Mouse (Mus musculus) c-Kit-positive CD71-positive TER-119-positive erythroid progenitor cells, embryonic 14.5 days (primary cell): ENCODE data around the gene Trappc13.

Source experiments
- DNase-seq: peaks from one replicate; pipeline ENCODE4 v3.0.0-alpha.2; 2013; ENCODE audit warnings: low spot score

The Trappc13 gene

DNA sequence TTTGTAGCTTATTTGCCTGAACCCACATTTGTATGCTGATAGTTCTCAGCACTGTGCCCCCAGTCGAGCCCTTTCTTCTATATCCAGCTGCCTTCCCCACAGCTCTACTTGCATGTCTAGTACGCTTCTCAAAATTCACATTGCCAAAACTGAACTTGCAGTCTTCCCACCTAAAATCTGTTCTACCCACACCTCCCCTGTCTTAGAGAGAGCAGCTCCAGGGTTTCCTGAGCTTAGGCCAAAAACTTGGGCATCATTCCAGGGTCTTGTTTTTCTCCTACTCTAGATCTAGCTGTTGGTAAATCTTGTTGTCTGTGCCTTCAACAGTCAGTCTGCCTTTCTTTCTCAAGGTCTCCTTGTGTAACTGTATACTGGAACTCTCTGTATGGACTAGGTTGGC is 63.4 kb downstream of the Trappc13 start:
- DNase-seq: no peak

DNA sequence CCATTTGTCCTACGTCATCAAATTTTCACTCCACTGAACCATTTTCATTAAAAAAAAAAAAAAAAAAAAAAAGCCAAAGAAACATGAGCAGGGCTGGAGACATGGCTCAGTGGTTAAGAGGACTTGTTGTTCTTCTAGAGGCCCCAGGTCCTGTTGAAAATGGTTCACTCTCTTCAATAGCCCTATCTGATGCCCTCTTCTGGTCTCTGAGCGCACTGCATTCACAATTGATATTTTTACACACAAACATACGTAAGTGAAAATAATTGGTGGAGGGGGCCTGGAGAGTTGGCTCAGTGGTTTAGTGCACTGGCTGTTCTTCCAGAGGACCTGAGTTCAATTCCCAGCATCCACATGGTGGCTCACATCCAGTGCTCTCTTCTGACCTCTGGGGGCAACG is 64.5 kb downstream of the Trappc13 start:
- DNase-seq: no peak

DNA sequence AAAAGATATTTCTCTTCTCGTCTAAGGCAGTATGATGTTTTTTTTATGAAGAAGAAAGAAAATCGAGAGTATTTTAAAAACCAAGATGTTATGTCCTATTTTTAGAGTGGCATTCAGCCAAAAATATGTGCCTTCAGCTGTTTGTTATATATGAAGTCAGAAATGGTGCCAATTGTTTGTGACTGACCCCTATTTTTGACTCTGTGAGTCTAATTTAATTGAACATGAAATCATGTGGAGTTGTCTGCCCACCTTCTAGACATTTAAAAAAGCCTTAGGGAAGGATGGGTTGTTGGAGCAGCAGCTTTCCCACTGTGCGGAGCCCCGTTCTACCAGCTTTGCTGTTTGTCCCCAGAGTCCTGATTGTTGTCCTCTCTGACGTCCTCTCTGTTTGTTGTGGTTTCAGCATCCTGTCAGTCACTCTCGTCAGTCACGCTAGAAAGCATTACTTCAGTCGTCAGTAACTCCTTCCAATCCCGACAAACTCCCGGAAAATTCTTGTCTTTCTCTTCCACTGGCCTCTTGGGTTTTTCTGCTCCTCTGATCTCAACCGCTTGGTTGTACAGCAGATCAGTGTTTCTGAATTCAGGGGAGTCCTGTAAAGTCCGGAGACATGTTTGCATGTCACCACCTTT is 65.9 kb downstream of the Trappc13 start:
- DNase-seq: no peak

DNA sequence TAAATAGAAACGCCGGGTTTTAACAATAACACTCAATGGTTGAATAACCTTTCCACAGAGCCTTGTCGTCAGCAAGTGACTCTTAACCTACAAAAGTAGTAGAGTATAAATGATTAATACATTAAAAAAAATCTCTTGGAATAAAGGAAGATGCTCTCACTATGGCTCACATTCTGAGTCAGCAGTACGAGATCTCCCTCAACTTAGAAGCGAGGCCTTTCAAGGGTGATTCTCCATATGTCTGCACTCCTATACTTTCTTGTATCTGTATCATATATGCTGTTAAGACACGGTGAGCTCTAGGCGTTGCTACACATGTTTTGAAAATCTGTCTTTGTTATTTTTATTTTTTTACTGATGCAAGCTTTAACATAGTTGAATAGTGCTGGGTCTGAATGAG is 67.7 kb downstream of the Trappc13 start:
- no peak for DNase-seq

DNA sequence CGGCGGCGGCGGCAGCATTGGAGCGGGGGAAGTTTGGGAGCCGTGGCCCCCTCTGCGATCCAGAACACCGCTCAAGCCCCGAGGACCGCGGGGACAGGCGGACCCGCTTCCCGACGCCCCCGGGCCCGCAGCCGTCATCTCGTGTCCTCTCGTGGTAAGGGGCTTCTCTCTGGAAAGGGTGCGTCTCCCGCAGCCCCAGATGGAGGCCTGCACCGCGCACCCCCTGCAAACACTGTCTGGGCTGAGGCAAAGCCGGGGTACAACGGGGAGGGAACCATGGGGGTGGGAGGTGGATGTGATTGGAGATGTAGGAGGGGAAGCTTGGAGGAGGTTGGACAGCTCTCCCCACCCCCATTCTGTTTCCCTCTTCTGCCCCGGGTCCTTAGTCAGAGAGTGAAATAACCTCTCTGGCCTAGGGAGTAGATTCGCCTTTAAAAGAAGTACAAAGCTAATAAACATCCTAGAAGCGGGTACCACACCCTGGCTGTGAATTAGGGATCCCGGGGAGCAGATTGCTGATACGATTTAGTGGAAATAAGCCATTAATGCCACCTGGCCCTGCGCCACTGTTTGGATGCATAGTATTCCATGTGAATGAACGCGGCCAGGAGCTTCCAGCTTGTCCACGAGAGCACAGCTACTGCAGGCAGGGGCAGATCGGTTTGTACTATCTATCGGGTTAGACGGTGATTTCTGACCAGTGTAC is 68.3 kb downstream of the Trappc13 start:
- peak; percentile 4 for DNase-seq

DNA sequence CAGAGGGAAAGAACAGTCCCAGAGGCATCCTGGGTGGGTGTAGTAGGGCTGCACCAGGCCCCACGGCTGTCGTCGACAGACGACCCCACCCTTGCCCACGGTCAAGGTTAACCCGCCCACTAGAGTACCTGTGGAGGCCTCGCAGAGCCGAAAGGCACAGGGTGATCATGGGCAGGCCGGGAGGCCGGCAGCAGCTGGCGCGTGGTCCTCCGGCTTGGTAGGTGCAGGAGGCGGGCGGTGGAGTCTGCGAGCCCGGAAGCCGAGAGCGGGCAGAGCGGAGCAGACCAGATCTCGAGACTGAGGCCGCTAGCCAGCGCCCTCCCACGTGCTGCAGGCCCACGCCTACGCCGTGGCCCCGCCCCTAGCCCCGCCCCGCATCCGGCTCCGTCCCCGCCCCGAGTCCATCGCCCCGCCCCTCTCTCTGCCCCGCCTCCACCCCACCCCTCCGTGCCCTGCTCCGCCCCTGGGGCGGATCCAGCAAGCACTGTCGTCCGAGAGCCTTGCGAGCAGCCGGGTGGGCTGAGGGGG is 68.9 kb downstream of the Trappc13 start, which contains the start of the genes Nln and Sgtb:
Gene Nln (minus strand): TSS at position 327 of the 528 bp plus-strand sequence.
Gene Sgtb (plus strand): TSS at position 454 of the 528 bp plus-strand sequence.
- DNase-seq: peak; percentile 79

DNA sequence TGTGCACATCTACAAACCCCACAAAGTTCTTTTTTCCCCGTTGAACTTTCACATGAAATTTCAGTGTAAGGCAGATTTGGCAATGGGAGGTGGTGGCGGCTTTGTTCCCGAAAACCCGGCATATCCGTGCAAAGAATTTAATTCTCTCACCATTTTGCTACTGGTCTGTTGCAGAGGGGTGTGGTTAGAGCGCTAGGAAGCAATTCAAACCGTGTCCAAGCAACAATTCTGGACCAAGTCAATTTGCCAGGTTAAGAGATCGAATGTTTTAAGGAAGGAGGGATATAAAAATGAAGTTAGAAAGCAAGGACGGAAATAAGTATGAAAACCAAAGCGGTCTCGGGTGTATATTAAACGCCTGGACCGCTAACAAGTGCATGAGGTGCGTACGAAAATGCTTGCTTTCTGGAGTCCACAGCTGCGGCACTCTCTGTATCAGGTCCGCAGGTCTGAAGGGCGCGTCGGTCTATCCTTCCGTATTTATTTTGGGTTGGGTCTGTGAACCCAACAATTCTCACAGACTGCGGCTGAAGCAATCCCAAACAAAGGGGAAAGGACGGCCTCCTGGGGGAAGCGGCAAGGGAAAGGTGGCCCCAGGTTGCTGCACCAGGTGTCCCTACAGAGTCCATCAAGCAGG is 69.5 kb downstream of the Trappc13 start:
- DNase-seq: peak; percentile 29

DNA sequence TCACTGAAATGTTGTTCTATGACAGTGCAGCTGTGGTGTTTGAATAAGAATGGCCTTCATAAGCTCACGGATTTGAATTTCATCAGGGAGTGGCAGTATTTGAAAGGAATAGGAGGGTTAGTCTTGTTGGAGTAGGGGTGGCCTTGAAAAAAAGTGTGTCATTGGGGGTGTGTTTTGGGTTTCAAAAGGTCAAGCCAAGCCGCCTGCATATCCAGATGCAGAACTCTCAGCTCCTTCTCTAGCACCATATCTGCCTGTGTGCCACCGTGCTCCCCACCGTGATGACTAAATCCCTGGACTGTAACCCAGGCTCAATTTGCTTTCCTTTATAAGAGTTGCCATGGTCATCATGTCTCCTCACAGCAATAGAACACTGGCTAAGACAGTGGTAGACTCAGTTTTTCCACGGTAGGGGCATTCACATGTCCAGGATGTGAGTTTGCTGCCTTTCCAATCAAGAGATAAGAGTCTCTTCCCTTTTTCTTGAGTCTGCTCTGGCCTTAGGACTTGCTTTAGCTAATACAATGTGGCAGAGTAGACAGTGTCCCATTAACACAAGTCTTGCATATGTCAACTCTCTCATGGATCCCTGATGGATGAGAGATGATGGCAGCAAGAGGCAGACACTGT is 76.5 kb downstream of the Trappc13 start:
- DNase-seq: no peak

DNA sequence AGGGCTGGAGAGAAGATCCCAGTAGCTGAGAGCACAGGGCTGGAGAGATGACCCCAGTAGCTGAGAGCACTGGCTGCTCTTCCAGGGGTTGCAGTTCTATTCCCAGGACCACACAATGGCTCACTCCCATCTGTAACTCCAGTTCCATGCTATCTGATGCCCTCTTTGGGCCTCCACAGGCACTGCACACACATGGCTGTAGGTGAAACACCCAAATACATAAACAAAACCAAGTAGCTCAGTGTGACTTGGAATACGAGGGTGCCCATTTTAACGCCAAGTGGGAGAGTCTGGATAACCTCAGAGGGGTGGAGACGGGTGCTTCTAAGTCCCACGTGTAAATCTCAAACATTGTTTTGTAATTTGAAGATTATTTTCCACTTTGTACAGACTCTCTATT is 77.9 kb downstream of the Trappc13 start:
- no peak for DNase-seq

DNA sequence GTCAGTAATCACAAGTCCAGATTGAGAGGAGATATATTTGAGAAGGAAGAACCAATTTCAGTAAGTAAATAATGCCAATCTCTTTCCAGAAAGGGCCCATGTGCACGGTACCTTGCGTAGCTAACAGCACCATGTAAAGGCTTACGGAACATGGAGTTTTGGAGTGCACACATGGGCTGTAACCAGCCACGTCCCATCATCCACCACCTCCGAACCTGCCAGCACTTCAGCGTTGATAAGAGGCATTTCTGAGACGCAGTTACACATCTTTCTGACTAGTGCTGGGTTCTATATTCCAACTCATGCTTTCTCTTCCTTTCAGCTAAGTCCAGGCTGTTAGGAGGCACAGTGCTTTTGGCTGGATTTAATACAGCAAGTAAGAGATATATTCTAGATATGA is 81.1 kb downstream of the Trappc13 start:
- DNase-seq: no peak

DNA sequence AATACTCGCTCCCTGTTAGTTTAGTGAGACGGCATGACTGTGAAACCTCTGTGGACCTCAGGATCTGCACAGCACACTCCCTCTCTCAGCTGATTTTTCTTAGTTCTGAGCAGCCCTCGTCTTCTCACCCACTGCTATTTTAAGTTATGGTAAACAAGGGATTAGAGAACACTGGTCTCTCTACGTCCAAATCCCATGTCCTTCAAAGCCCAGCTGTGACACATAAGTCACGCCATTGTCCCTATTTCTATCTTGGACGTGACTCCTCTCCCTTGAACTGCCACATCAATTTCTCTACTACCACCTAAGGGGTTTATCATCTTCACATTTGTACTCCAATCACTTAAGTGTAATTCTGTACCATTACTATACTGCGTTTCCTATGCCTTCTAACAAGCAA is 82.3 kb downstream of the Trappc13 start:
- no peak for DNase-seq

DNA sequence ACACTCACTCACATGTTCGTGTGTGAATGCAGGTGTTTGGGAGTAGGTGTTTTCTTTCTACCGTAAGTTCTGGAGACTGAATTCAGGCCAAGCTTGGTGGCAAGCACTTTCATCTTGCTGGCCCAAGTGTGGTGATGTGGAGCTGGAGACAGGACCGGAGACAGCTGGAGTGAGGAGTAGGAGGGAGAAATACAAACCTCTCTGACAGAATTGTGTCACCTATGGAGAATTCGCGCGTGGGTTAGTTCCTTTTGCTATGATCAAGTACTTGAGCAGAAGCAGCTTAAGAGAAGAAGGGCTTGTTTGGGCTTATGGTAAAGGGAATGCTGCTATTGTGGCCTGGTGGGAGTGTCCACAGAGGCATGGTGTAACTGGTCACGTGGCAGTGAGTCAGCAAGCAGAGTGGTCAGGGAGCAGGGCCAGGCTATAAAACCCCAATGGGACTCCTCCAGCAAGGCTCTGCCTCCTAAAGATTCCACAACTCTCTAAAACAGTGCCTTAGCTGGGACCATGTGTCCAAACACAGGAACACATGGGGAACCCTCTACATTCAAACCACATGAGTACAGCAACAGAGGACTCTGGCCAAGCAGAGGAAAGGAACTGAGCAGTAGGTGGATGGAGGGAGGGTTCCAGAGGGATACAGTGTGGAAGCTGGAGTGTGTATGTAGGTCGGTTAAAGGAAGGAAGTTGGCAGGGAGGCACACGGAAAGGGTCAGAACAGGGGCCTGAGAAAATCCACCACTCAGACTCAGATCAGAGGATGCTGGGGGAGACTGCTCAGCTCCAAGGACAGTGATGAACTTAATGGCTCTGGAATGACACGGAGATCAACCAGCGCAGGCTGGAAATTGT is 83.5 kb downstream of the Trappc13 start:
- no peak for DNase-seq
